Comparison of ENCODE assay signal across 24 mouse cellular contexts in genomic region chr19:43754872-43755271, GRCm38 (mm10). TPM values are rescaled to one million over a fixed set of nuclear protein-coding genes. Genes with fewer than 3 reads are reported as not detected.
DNase-seq lines count a peak whose midpoint lies in the region; ATAC-seq and TF ChIP-seq lines count a peak whose summit lies in the region.
"Had no signal": no experiment of that assay in that cellular context is flagged by ENCODE, and none has a peak within 500 bp of the region (broad histone marks: within the 10 kb centered on the region; RNA-seq: fewer than 3 reads in every experiment).

No protein-coding gene starts in this region.

- no peak overlapping the region for H3K9ac ChIP-seq in intestine, embryonic 14.5 days (ENCODE audit: low read length)
- no peak overlapping the region for H3K9ac ChIP-seq in intestine, embryonic 16.5 days (ENCODE audit: low read depth, low read length)
- H3K9ac ChIP-seq in MEL (ENCODE audit: control insufficient read depth, low read depth, low read length, poor library complexity, severe bottlenecking): peak overlapping the region; percentile 16; the same call in 1 of the 2 replicates

- H3K4me2 ChIP-seq in intestine, embryonic 14.5 days (ENCODE audit: low read length): no peak overlapping the region
- no peak overlapping the region for H3K4me2 ChIP-seq in intestine, embryonic 16.5 days (ENCODE audit: low read depth, low read length)

- no peaks in the 10 kb centered on the region for H3K27me3 ChIP-seq in intestine, embryonic 14.5 days (replicated peaks; ENCODE audit: control insufficient read depth, insufficient read depth, low read length)
- H3K27me3 ChIP-seq in intestine, embryonic 16.5 days (replicated peaks; ENCODE audit: control insufficient read depth, insufficient read depth, low read length): no peaks in the 10 kb centered on the region
- H3K27me3 ChIP-seq in MEL (ENCODE audit: control insufficient read depth in 1 of 2, insufficient read depth in 2 of 2, low read length in 2 of 2): no peaks in the 10 kb centered on the region
- H3K27me3 ChIP-seq: CH12.LX, Patski had no signal

- H3K4me3 ChIP-seq in intestine, embryonic 14.5 days (ENCODE audit: low read depth, low read length): no peak overlapping the region
- no peak overlapping the region for H3K4me3 ChIP-seq in intestine, embryonic 16.5 days (ENCODE audit: low read length)
- no peak overlapping the region for H3K4me3 ChIP-seq in MEL (ENCODE audit: control insufficient read depth in 1 of 2, insufficient read depth in 1 of 2, low read depth in 2 of 2, low read length in 2 of 2)

- ATAC-seq in intestine, embryonic 14.5 days (replicated peaks; ENCODE audit: low FRiP score, low TSS enrichment, low read depth): no peak
- no peak for ATAC-seq in intestine, embryonic 16.5 days
- ATAC-seq: activated CD4-positive, CD25-positive, alpha-beta regulatory T cell, adult 4 months; CD4-positive, CD25-positive, alpha-beta regulatory T cell, adult 4 months; Patski had no signal

- no peak overlapping the region for H3K27ac ChIP-seq in intestine, embryonic 14.5 days (ENCODE audit: low read depth)
- no peak overlapping the region for H3K27ac ChIP-seq in intestine, embryonic 16.5 days (ENCODE audit: low read length)
- H3K27ac ChIP-seq in MEL (ENCODE audit: control insufficient read depth, low read depth, low read length): peak overlapping the region; percentile 34; the same call in 1 of the 2 replicates

- TF ChIP-seq EP300 in MEL (IDR thresholded peaks at IDR 0.05; ENCODE audit: low read depth in 1 of 2, low read length in 2 of 2): peak; percentile 59 to 90

- no peak for TF ChIP-seq CTCF in MEL (IDR thresholded peaks at IDR 0.05 in 2 of 3, conservative IDR thresholded peaks at IDR 0.05 in 1 of 3; ENCODE audit: control insufficient read depth in 1 of 3, insufficient read depth in 1 of 3, low read depth in 2 of 3, low read length in 3 of 3, poor library complexity in 1 of 3, severe bottlenecking in 1 of 3)

- DNase-seq in intestine, embryonic 14.5 days (ENCODE audit: low spot score): peak; percentile 4
- DNase-seq in 416B (ENCODE audit: low read depth) (peak; percentile 50), MEL (ENCODE audit: low read depth, low spot score) (peak; percentile 74)
- DNase-seq in thymus, adult 18-20 months: no peak
- DNase-seq in right cerebral cortex, postnatal 14 days: no peak
- DNase-seq: adrenal gland, adult 2 months; adrenal gland, adult 8-10 months; adrenal gland, postnatal 10 days; adrenal gland, postnatal 14 days; adrenal gland, postnatal 25 days; adrenal gland, postnatal 36 days; B cell, adult 2 months; cerebellum, adult 11 months; cerebellum, adult 11-12 months; cerebellum, adult 18-20 months; cerebellum, adult 2 months; cerebellum, adult 8-10 months had no signal

- H3K79me2 ChIP-seq in MEL (ENCODE audit: control insufficient read depth, insufficient read depth, low read length, poor library complexity): peaks cover 15% of the 10 kb centered on the region

- TF ChIP-seq POLR2A in MEL (IDR thresholded peaks at IDR 0.05; ENCODE audit: control insufficient read depth in 1 of 2, insufficient read depth in 1 of 2, low read depth in 1 of 2, low read length in 2 of 2, poor library complexity in 1 of 2): no peak

- H3K9me3 ChIP-seq in intestine, embryonic 14.5 days (ENCODE audit: control insufficient read depth, low read length): no peaks in the 10 kb centered on the region
- H3K9me3 ChIP-seq in intestine, embryonic 16.5 days (ENCODE audit: control insufficient read depth, low read length): no peaks in the 10 kb centered on the region
- no peaks in the 10 kb centered on the region for H3K9me3 ChIP-seq in MEL (replicated peaks; ENCODE audit: insufficient read depth, low read length)
- H3K9me3 ChIP-seq: G1E had no signal

- H3K4me1 ChIP-seq in intestine, embryonic 14.5 days (replicated peaks; ENCODE audit: control insufficient read depth, insufficient read depth, low read length): peaks cover 4% of the 10 kb centered on the region; the same call in 1 of the 2 replicates
- H3K4me1 ChIP-seq in intestine, embryonic 16.5 days (ENCODE audit: control insufficient read depth, insufficient read depth, low read length): 0 out of 2 replicates have a peak, but pooled peaks cover 3% of the 10 kb centered on the region
- H3K4me1 ChIP-seq in MEL (ENCODE audit: control insufficient read depth in 1 of 2, insufficient read depth in 2 of 2, low read length in 2 of 2): peaks cover 9 to 15% of the 10 kb centered on the region in 2 experiments

- peaks cover 14% of the 10 kb centered on the region for H3K36me3 ChIP-seq in intestine, embryonic 14.5 days (ENCODE audit: control insufficient read depth, insufficient read depth, low read length)
- H3K36me3 ChIP-seq in intestine, embryonic 16.5 days (ENCODE audit: control insufficient read depth, insufficient read depth, low read length): no peaks in the 10 kb centered on the region
- H3K36me3 ChIP-seq in MEL (ENCODE audit: control insufficient read depth in 1 of 2, insufficient read depth in 2 of 2, low read length in 2 of 2): peaks cover 4 to 32% of the 10 kb centered on the region in 2 experiments; a peak in 3 of 4 replicates

- 71% methylated on average over 2 of the region's 2 CpGs for WGBS in intestine, embryonic 14.5 days
- 67% methylated on average over 2 of the region's 2 CpGs for whole genome bisulfite sequencing in intestine, embryonic 16.5 days

- TF ChIP-seq RAD21 in MEL (IDR thresholded peaks at IDR 0.05; ENCODE audit: low read depth, low read length): no peak

TF ChIP-seq in MEL, 35 proteins besides CTCF, POLR2A, EP300 and RAD21:
- TF ChIP-seq CHD2 (IDR thresholded peaks at IDR 0.05; ENCODE audit: low read length) (no peak), GATA1 (IDR thresholded peaks at IDR 0.05; ENCODE audit: low read depth, low read length) (peak; percentile 79; the same call in 1 of the 2 replicates), SIN3A (IDR thresholded peaks at IDR 0.05; ENCODE audit: low read length) (no peak), ZMIZ1 (IDR thresholded peaks at IDR 0.05; ENCODE audit: low read depth, low read length) (no peak), JUND (IDR thresholded peaks at IDR 0.05; ENCODE audit: low read depth, low read length) (peak; percentile 88; the same call in 1 of the 2 replicates), ZKSCAN1 (IDR thresholded peaks at IDR 0.05; ENCODE audit: low read depth, low read length) (no peak), TCF12 (IDR thresholded peaks at IDR 0.05; ENCODE audit: low read depth, low read length) (no peak), E2F4 (IDR thresholded peaks at IDR 0.05; ENCODE audit: borderline replicate concordance, low read depth, low read length) (no peak), RCOR1 (IDR thresholded peaks at IDR 0.05; ENCODE audit: low read depth, low read length) (no peak), HCFC1 (IDR thresholded peaks at IDR 0.05; ENCODE audit: low read depth, low read length) (no peak)

RNA-seq across cellular contexts. Expression of gene Cox15, which starts 2.1 kb away (rescaled TPM):
- polyA plus RNA-seq in intestine, embryonic 14.5 days (2014; fragmentation: Nextera tagmentation; extraction: Ambion mirVana): 9.9 and 10.0 TPM in 2 replicates
- polyA plus RNA-seq in intestine, embryonic 16.5 days (2015; fragmentation: Nextera tagmentation; extraction: Ambion mirVana): 18.6 and 21.7 TPM in 2 replicates
- total RNA-seq in MEL (2012; rRNA removed): 30.1 and 32.4 TPM in 2 replicates
- 10 to 100 TPM; 30.2 to 59.1 TPM for polyA plus RNA-seq in MEL (2012; ENCODE audit: insufficient read depth in 1 of 2, insufficient read length in 2 of 2, low read depth in 1 of 2, low replicate concordance in 2 of 2, missing spikeins in 1 of 2)

RNA-seq across cellular contexts. Expression of gene Cutc, which starts 2.1 kb away (rescaled TPM):
- polyA plus RNA-seq in intestine, embryonic 14.5 days (2014; fragmentation: Nextera tagmentation; extraction: Ambion mirVana): 20.6 and 21.2 TPM in 2 replicates
- polyA plus RNA-seq in intestine, embryonic 16.5 days (2015; fragmentation: Nextera tagmentation; extraction: Ambion mirVana): 23.5 and 25.6 TPM in 2 replicates
- total RNA-seq in MEL (2012; rRNA removed): 10.0 and 10.1 TPM in 2 replicates
- 10 to 100 TPM in 1 of 2 experiments, not detected in 1; 18.8 TPM for polyA plus RNA-seq in MEL (2012; ENCODE audit: insufficient read depth in 1 of 2, insufficient read length in 2 of 2, low read depth in 1 of 2, low replicate concordance in 2 of 2, missing spikeins in 1 of 2)

RNA-seq across cellular contexts. Expression of gene Abcc2, which starts 27.1 kb away (rescaled TPM):
- 3.8 and 5.3 TPM in 2 replicates for polyA plus RNA-seq in intestine, embryonic 14.5 days (2014; fragmentation: Nextera tagmentation; extraction: Ambion mirVana)
- 24.1 and 31.4 TPM in 2 replicates for polyA plus RNA-seq in intestine, embryonic 16.5 days (2015; fragmentation: Nextera tagmentation; extraction: Ambion mirVana)
- not detected in 2 replicates for total RNA-seq in MEL (2012; rRNA removed)
- polyA plus RNA-seq in MEL (2012; ENCODE audit: insufficient read depth in 1 of 2, insufficient read length in 2 of 2, low read depth in 1 of 2, low replicate concordance in 2 of 2, missing spikeins in 1 of 2): under 1 TPM in 1 of 2 experiments, not detected in 1; 0.04 TPM
- polyA plus RNA-seq: activated CD4-positive, CD25-positive, alpha-beta regulatory T cell, adult 4 months; C2C12; CD4-positive, CD25-positive, alpha-beta regulatory T cell, adult 4 months; Patski had no signal

Comparison
In these comparisons a context has a peak if more than half of its experiments do, and no peak if none do; other contexts are left out.
1. DNase-seq: peak in intestine, embryonic 14.5 days (single experiment), 416B (single experiment) and MEL (single experiment); none in thymus, adult 18-20 months (0 of 2) and right cerebral cortex, postnatal 14 days (single experiment).